Mouse (Mus musculus) megakaryocyte, embryonic 14.5 days (primary cell): Measurements from ENCODE around the gene Srgap3.

Source experiments
- FLI1 ChIP-seq: IDR thresholded peaks from 2 replicates; pipeline ENCODE4 v1.6.1; 2012; ENCODE audit warnings: low read length, inconsistent platforms, mixed read lengths
- GATA1 ChIP-seq: IDR thresholded peaks from 3 replicates; pipeline ENCODE4 v1.6.1; 2012; ENCODE audit warnings: mixed read lengths, low read length, inconsistent platforms, borderline replicate concordance

DNA sequence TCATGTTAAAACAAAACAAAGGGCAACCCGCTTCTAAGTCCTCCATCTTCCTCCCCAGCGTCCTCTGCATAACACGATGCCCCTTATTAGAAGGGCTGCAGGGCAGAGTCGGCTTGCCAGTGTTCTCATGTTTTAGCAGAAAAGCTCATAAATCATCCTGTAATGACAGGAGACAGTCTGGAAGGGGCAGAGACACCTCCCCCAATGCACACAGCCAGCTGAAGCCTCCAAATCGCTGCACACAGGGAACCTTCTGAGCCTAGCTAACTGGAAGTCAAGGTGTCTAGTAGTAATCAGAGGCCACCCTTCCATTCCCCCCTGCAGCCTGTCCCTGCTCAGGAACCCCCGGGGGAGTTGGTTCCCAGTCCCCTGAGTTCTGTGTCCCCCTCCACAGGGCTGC, 113.3 kb downstream of the Srgap3 start:
- TF ChIP-seq GATA1, result no peak
- TF ChIP-seq FLI1, result no peak
